Mouse (Mus musculus) kidney, adult 2 months (tissue): ENCODE measurements around the gene Polk.

Source experiments
- CTCF ChIP-seq: fragments of 200-500 bp; conservative IDR thresholded peaks from 2 replicates; pipeline ENCODE4 v1.5.1; 2011; ENCODE audit warnings: low read depth, mild to moderate bottlenecking, control low read depth, low read length, moderate library complexity, mixed read lengths; ENCODE audit not compliant: insufficient read depth, insufficient read length
- POLR2A ChIP-seq: fragments of 200-500 bp; IDR thresholded peaks from one replicate; pipeline ENCODE4 v1.6.1; 2011; ENCODE audit warnings: low read depth, low read length, control low read depth

- TF ChIP-seq POLR2A (no peak), CTCF (no peak)
These were observed 84.8 kb downstream of the Polk start for GRCm38 (mm10) chr13:96457566-96457965.
